Mouse (Mus musculus) forebrain, embryonic 12.5 days (tissue): ENCODE measurements at regions not wholly inside any gene's neighbourhood (a gene's known extent, or its start where the extent isn't known, plus 50 kb on each side); places are given as distances from the start of the nearest gene placed in this dataset.

ENCODE experiments used
- ATAC-seq: fragments of 200-750 bp; cut with Nextera tagmentation; 2 replicates; pipeline ENCODE4 v1.8.0; 2017; ENCODE audit warnings: moderate TSS enrichment; ENCODE audit not compliant: low FRiP score
- H3K27ac ChIP-seq: fragments of 300-500 bp; sonication (generic); 2 replicates; pipeline ENCODE4 v1.5.1; 2016; ENCODE audit warnings: mild to moderate bottlenecking
- H3K27me3 ChIP-seq: fragments of 300-500 bp; sonication (generic); 2 replicates; pipeline ENCODE4 v1.6.1; 2016; ENCODE audit warnings: mild to moderate bottlenecking
- H3K36me3 ChIP-seq: fragments of 300-500 bp; sonication (generic); replicated peaks from 2 replicates; pipeline ENCODE4 v1.6.1; 2016; ENCODE audit warnings: mild to moderate bottlenecking
- H3K4me1 ChIP-seq: fragments of 300-500 bp; sonication (generic); 2 replicates; pipeline ENCODE4 v1.6.1; 2016
- H3K4me2 ChIP-seq: fragments of 300-500 bp; sonication (generic); 2 replicates; pipeline ENCODE4 v1.6.1; 2016; ENCODE audit warnings: mild to moderate bottlenecking, moderate library complexity
- H3K4me3 ChIP-seq: fragments of 300-500 bp; sonication (generic); replicated peaks from 2 replicates; pipeline ENCODE4 v1.5.1; 2016; ENCODE audit warnings: mild to moderate bottlenecking
- H3K9ac ChIP-seq: fragments of 300-500 bp; sonication (generic); 2 replicates; pipeline ENCODE4 v1.6.1; 2016; ENCODE audit warnings: mild to moderate bottlenecking
- H3K9me3 ChIP-seq: fragments of 300-500 bp; sonication (generic); 2 replicates; pipeline ENCODE4 v1.6.1; 2016
- WGBS: fragments of 180-500 bp; shearing (Covaris S2); methylation state at CpG from one replicate; pipeline ENCODE4 v1.1.7; 2016; 5-methylcytosine and 5-hydroxymethylcytosine counted together

DNA sequence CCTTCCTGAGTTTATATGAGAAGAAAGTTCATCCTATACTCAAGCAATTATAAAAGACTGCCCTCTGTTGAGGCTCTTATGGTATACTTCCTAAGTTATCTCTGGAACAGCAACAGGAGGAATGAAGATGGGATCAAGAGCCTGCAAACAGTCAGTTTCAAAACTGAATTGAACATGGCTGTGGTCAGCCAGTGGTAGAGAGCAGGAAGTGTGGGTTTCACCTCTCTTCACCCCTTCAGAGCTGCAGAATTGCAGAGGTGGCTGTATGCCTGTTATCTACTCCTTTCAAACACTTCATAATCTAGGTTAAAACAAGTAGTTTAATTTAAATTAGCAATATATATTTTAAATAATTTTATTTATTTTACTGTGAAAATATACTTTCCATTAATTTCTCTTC is 854.8 kb upstream of the Sel1l start:
- no peaks in the 10 kb centered on the region for H3K4me1 ChIP-seq
- ATAC-seq: no peak
- H3K27ac ChIP-seq: no peak overlapping the region
- H3K27me3 ChIP-seq: no peaks in the 10 kb centered on the region
- no peak overlapping the region for H3K4me3 ChIP-seq
- H3K9me3 ChIP-seq: no peaks in the 10 kb centered on the region
- no peak overlapping the region for H3K9ac ChIP-seq
- H3K36me3 ChIP-seq: no peaks in the 10 kb centered on the region
- no peak overlapping the region for H3K4me2 ChIP-seq

DNA sequence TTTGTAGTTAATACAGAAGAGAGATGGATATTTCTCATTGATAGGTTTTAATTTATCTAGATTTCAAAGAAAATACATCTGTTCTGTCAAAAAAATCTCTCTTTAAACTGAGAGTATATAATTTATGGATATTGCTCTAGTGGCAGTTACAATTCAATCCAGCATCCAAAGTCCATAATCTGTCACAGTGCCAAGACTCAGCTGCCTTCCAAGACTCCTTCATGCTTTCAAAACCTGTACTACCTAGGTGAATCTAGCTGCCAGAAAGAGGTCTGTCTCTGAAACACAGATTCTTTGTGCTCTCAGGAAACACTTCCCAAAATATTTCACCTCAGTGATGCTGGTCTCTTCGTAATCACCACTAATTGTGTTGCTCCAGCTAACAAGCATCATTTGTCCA is 844.0 kb upstream of the Sel1l start:
- H3K4me1 ChIP-seq: no peaks in the 10 kb centered on the region
- no peak overlapping the region for H3K27ac ChIP-seq
- ATAC-seq: no peak
- no peaks in the 10 kb centered on the region for H3K36me3 ChIP-seq
- H3K9me3 ChIP-seq: no peaks in the 10 kb centered on the region
- H3K4me2 ChIP-seq: no peak overlapping the region
- WGBS: 82% methylated on average over 1 of the region's 1 CpGs
- H3K9ac ChIP-seq: no peak overlapping the region
- no peak overlapping the region for H3K4me3 ChIP-seq
- H3K27me3 ChIP-seq: no peaks in the 10 kb centered on the region

DNA sequence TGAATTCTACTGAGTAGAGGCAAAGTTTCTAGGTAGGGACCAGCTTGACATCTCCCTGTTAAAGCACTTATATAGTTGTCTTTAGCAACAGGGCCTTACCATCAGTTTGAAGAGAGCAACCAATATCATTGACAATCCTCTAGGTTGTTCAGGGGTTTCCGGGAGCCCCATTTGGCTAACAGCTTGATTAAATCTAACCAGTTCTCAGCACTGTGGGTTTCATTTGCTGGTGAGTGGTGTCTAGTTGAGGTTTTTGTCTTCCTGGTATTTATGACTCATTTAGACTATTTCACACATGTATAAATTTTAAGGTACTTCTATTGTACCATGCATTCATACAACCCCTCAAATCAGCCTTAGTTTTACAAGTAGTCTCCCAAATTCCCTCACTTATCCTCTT is 823.4 kb upstream of the Sel1l start:
- ATAC-seq: no peak
- WGBS: 97% methylated on average over 1 of the region's 1 CpGs
- no peaks in the 10 kb centered on the region for H3K27me3 ChIP-seq

DNA sequence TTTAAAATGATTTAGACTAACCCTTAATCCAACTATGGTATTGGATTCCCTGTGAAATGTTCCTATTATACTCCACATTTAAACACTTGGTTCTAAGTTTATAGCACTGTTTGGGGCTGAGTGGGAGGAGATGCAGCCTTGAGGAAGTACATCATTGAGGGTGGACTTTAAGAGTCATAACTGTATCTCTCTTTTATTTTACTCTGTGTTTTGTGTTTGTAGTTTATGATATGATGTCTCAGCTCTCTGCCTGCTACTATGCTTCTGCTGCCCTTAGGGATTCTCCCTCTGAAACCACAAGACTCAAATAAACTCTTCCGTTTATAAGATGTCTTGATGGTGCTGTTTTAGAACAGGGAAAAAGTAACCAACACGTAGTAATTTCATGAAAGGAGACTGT is 797.7 kb upstream of the Sel1l start:
- whole genome bisulfite sequencing: 84% methylated on average over 2 of the region's 2 CpGs
- ATAC-seq: no peak

More for the DNA sequence above, 823.4 kb upstream of the Sel1l start:
- Histone ChIP-seq H3K4me2 (no peak overlapping the region), H3K9me3 (no peaks in the 10 kb centered on the region), H3K27ac (no peak overlapping the region), H3K4me3 (no peak overlapping the region), H3K36me3 (no peaks in the 10 kb centered on the region), H3K4me1 (no peaks in the 10 kb centered on the region), H3K9ac (no peak overlapping the region)

DNA sequence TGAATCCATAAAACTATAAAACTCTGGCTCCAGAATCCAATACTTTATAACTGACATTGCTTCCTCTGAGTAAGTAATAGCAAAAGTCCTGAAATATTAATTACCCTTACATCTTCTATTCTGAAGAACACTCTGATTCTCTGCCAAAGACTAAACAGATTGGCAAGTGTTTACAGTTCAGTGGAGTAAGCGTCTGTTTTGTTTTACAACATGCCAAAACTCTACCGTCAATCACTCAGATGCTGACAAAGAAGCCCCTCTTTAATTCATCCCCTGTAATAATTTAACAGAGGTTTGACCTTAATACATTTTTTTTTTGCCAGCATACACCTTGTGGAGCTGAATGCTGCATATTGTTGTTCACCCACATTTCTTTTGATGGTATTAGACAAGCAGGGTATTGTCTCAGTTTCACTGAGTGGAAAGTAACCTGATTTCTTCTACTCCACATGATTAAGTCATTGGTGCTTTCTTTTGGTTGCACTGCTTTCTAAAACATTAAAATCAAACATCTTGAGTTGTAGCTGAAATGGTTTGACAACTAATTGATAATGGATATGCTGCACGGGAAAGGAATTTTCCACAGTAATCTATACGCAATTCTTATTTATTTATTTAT is 796.2 kb upstream of the Sel1l start:
- ATAC-seq: peak; percentile 34; the same call in 1 of the 2 replicates

More for the DNA sequence above, 797.7 kb upstream of the Sel1l start:
- no peaks in the 10 kb centered on the region for H3K4me1 ChIP-seq
- no peaks in the 10 kb centered on the region for H3K9me3 ChIP-seq
- no peaks in the 10 kb centered on the region for H3K27me3 ChIP-seq
- H3K9ac ChIP-seq: no peak overlapping the region
- no peak overlapping the region for H3K27ac ChIP-seq
- no peaks in the 10 kb centered on the region for H3K36me3 ChIP-seq
- no peak overlapping the region for H3K4me2 ChIP-seq
- no peak overlapping the region for H3K4me3 ChIP-seq

GRCm38 (mm10) chr12:92619120-92619519 is 770.2 kb upstream of the Sel1l start:
- no peak overlapping the region for H3K4me3 ChIP-seq
- H3K4me2 ChIP-seq: no peak overlapping the region
- no peaks in the 10 kb centered on the region for H3K9me3 ChIP-seq
- H3K27me3 ChIP-seq: no peaks in the 10 kb centered on the region
- H3K4me1 ChIP-seq: no peaks in the 10 kb centered on the region
- H3K36me3 ChIP-seq: no peaks in the 10 kb centered on the region
- ATAC-seq: no peak
- no peak overlapping the region for H3K9ac ChIP-seq
- no peak overlapping the region for H3K27ac ChIP-seq

More for the DNA sequence above, 796.2 kb upstream of the Sel1l start:
- no peak overlapping the region for H3K4me3 ChIP-seq
- no peaks in the 10 kb centered on the region for H3K27me3 ChIP-seq
- H3K4me1 ChIP-seq: no peaks in the 10 kb centered on the region
- no peaks in the 10 kb centered on the region for H3K9me3 ChIP-seq
- WGBS: 49% methylated on average over 4 of the region's 4 CpGs
- no peak overlapping the region for H3K9ac ChIP-seq
- no peak overlapping the region for H3K4me2 ChIP-seq
- H3K36me3 ChIP-seq: no peaks in the 10 kb centered on the region
- no peak overlapping the region for H3K27ac ChIP-seq

GRCm38 (mm10) chr12:92618519-92618918 is 769.6 kb upstream of the Sel1l start:
- Histone ChIP-seq H3K9me3 (no peaks in the 10 kb centered on the region), H3K4me1 (no peaks in the 10 kb centered on the region), H3K4me2 (no peak overlapping the region), H3K36me3 (no peaks in the 10 kb centered on the region), H3K9ac (no peak overlapping the region), H3K27me3 (no peaks in the 10 kb centered on the region), H3K27ac (no peak overlapping the region), H3K4me3 (no peak overlapping the region)
- 30% methylated on average over 2 of the region's 2 CpGs for WGBS
- peak; percentile 64 for ATAC-seq

DNA sequence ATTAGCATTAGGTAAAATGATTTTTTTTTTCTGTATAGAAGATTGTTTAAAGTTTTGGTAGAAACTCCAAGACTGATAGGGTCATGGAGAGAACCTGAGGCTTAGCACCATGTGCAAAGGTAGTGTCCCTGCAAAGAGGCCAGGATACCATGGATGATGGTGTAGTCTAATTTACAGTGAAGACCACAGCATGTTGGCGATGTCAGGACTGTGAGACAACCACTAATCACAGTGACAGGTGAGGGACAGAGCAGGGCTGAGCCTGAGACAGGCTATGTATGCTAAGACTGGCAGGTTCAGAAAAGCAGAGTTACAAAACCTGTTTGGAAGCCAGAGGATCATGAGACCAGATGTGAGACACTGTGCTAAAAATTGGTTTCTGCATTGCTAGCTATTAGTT is 752.7 kb upstream of the Sel1l start:
- Histone ChIP-seq H3K27me3 (no peaks in the 10 kb centered on the region), H3K9ac (no peak overlapping the region), H3K4me2 (no peak overlapping the region), H3K27ac (no peak overlapping the region), H3K36me3 (no peaks in the 10 kb centered on the region), H3K4me1 (no peaks in the 10 kb centered on the region), H3K4me3 (no peak overlapping the region), H3K9me3 (no peaks in the 10 kb centered on the region)
- WGBS: 93% methylated on average over 1 of the region's 1 CpGs
- no peak for ATAC-seq

GRCm38 (mm10) chr12:92589725-92590124 is 740.8 kb upstream of the Sel1l start:
- peak; percentile 71; the same call in 1 of the 2 replicates for ATAC-seq
- WGBS: 59% methylated on average over 2 of the region's 2 CpGs
- no peak overlapping the region for H3K9ac ChIP-seq

GRCm38 (mm10) chr12:92589305-92589704 is 740.3 kb upstream of the Sel1l start:
- Histone ChIP-seq H3K27me3 (no peaks in the 10 kb centered on the region), H3K4me3 (no peak overlapping the region), H3K4me2 (no peak overlapping the region), H3K36me3 (no peaks in the 10 kb centered on the region), H3K27ac (no peak overlapping the region), H3K9me3 (no peaks in the 10 kb centered on the region), H3K4me1 (no peaks in the 10 kb centered on the region), H3K9ac (no peak overlapping the region)
- ATAC-seq: peak; percentile 79; the same call in 1 of the 2 replicates
- 32% methylated on average over 6 of the region's 6 CpGs for WGBS

More at GRCm38 (mm10) chr12:92589725-92590124, 740.8 kb upstream of the Sel1l start:
- no peaks in the 10 kb centered on the region for H3K36me3 ChIP-seq
- H3K4me3 ChIP-seq: no peak overlapping the region
- H3K27me3 ChIP-seq: no peaks in the 10 kb centered on the region
- no peak overlapping the region for H3K4me2 ChIP-seq
- H3K27ac ChIP-seq: no peak overlapping the region
- H3K9me3 ChIP-seq: no peaks in the 10 kb centered on the region
- H3K4me1 ChIP-seq: no peaks in the 10 kb centered on the region

DNA sequence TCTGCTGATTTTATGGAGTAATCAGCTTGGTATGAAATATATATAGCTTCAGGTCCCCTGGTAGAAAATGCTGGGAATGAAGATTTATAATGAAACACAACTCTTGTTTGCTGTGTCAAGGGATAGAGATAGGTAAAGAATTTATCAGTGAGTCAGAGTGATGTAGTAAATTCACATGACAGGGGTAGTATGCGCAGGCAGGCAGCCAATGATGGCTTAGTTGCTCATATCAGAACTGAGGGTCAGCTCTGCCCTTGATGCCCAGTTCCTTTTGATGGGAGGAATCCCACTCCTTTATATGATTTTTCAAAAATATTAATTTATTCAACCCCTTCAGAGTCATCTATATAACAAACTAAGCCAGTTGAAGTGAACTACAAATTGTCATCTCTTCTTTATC is 729.6 kb upstream of the Sel1l start:
- no peak overlapping the region for H3K4me2 ChIP-seq
- no peaks in the 10 kb centered on the region for H3K36me3 ChIP-seq
- H3K4me1 ChIP-seq: no peaks in the 10 kb centered on the region
- H3K9ac ChIP-seq: no peak overlapping the region
- WGBS: 95% methylated on average over 1 of the region's 1 CpGs
- no peak overlapping the region for H3K4me3 ChIP-seq
- H3K9me3 ChIP-seq: no peaks in the 10 kb centered on the region
- no peak for ATAC-seq
- H3K27me3 ChIP-seq: no peaks in the 10 kb centered on the region
- H3K27ac ChIP-seq: no peak overlapping the region
